Mouse (Mus musculus): ENCODE measurements around the gene Hp. TPM values are rescaled to one million over a fixed set of nuclear protein-coding genes. Genes with fewer than 3 reads are reported as not detected.

Hp gene
- not detected for total RNA-seq (2021)
- long read RNA-seq: 0 reads

GRCm38 (mm10) chr8:109578900-109579301 lies at the start of gene Hp:
Hp (minus strand) TSS chr8:109579172.
- DNase-seq (ENCODE audit: low spot score in 2 of 2): no peak

GRCm38 (mm10) chr8:109628638-109629037 lies 49.7 kb upstream of the Hp start:
- DNase-seq (ENCODE audit: low spot score in 2 of 2): peak; percentile 22 to 44

GRCm38 (mm10) chr8:109615569-109615968 lies 36.6 kb upstream of the Hp start:
- no peak for DNase-seq (ENCODE audit: low spot score in 2 of 2)

- peak in 1 of 2 experiments; percentile 30 for DNase-seq (ENCODE audit: low spot score in 2 of 2)
Measured at GRCm38 (mm10) chr8:109614243-109615210, 35.6 kb upstream of the Hp start, which contains the start of gene Pkd1l3. Pkd1l3 (plus strand) TSS chr8:109614517.

GRCm38 (mm10) chr8:109609153-109609502 lies 30.2 kb upstream of the Hp start:
- no peak for DNase-seq (ENCODE audit: low spot score in 2 of 2)

- DNase-seq (ENCODE audit: low spot score in 2 of 2): peak; percentile 97
Measured at GRCm38 (mm10) chr8:109608271-109609152, 29.5 kb upstream of the Hp start, which contains the start of gene Dhodh. Dhodh (minus strand) TSS chr8:109608673.

- no peak for DNase-seq (ENCODE audit: low spot score in 2 of 2)
Measured at GRCm38 (mm10) chr8:109607650-109608049, 28.7 kb upstream of the Hp start.

GRCm38 (mm10) chr8:109606725-109607124 lies 27.8 kb upstream of the Hp start:
- DNase-seq (ENCODE audit: low spot score in 2 of 2): no peak

GRCm38 (mm10) chr8:109595854-109596253 lies 16.9 kb upstream of the Hp start:
- DNase-seq (ENCODE audit: low spot score in 2 of 2): peak in 1 of 2 experiments; percentile 47

- peak in 1 of 2 experiments; percentile 19 for DNase-seq (ENCODE audit: low spot score in 2 of 2)
Measured at GRCm38 (mm10) chr8:109593117-109593788, 14.3 kb upstream of the Hp start.

- no peak for DNase-seq (ENCODE audit: low spot score in 2 of 2)
Measured at GRCm38 (mm10) chr8:109592164-109592563, 13.2 kb upstream of the Hp start.

GRCm38 (mm10) chr8:109591367-109591766 lies 12.4 kb upstream of the Hp start:
- no peak for DNase-seq (ENCODE audit: low spot score in 2 of 2)

- no peak for DNase-seq (ENCODE audit: low spot score in 2 of 2)
Measured at GRCm38 (mm10) chr8:109590901-109591300, 11.9 kb upstream of the Hp start.

GRCm38 (mm10) chr8:109586972-109587504 lies 8.1 kb upstream of the Hp start:
- no peak for DNase-seq (ENCODE audit: low spot score in 2 of 2)

GRCm38 (mm10) chr8:109585652-109586051 lies 6.7 kb upstream of the Hp start:
- DNase-seq (ENCODE audit: low spot score in 2 of 2): no peak

- no peak for DNase-seq (ENCODE audit: low spot score in 2 of 2)
Measured at GRCm38 (mm10) chr8:109584830-109585229, 5.9 kb upstream of the Hp start.

GRCm38 (mm10) chr8:109584293-109584692 lies 5.3 kb upstream of the Hp start:
- no peak for DNase-seq (ENCODE audit: low spot score in 2 of 2)

- no peak for DNase-seq (ENCODE audit: low spot score in 2 of 2)
Measured at GRCm38 (mm10) chr8:109576311-109576710, 2.7 kb downstream of the Hp start.

GRCm38 (mm10) chr8:109571139-109571538 lies 7.8 kb downstream of the Hp start:
- no peak for DNase-seq (ENCODE audit: low spot score in 2 of 2)

GRCm38 (mm10) chr8:109565498-109566333 lies 13.3 kb downstream of the Hp start, which contains the start of the genes Dhx38 and Txnl4b:
Dhx38 (minus strand) TSS chr8:109565861.
Txnl4b (plus strand) TSS chr8:109565892.
- DNase-seq (ENCODE audit: low spot score in 2 of 2): peak; percentile 99 to 100

Data from layer of hippocampus, adult 18-20 months (tissue).